Mouse (Mus musculus) 3T3-L1 (cell line): ENCODE data around the gene Auts2.

Experiments
- DNase-seq: peaks from one replicate; pipeline ENCODE4 v3.0.0-alpha.2; 2015; ENCODE audit warnings: low read depth, low spot score

Gene Auts2

DNA sequence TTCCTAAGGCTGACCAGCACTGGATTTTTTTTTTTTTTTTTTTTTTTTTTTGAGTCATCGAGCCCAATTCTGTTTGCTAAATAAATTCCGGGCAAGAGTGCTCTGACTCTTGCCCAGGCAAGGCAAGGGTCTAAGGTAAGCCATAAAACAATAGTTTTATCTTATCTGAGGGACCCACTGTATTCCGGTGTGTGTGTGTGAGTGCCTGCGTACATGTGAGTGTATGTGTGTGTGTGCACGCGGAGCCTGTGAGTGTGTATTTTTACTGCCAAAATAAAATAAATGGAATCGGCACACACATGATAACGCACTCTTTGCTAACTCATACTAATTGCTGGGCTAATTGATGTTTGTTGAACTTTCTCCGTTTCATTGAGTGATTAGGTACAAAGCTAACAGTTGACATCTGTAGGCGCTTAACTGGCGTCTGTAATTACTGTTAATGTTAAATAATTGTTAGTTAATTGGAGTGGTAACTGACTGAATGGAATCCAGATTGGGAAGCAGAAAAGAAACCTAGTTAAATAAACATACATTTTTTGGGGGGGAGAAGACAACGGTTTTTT, 1018.2 kb downstream of the Auts2 start:
- DNase-seq, result no peak

GRCm38 (mm10) chr5:131519560-131519959, 1023.6 kb downstream of the Auts2 start:
- no peak for DNase-seq

- DNase-seq, result no peak
Observed at GRCm38 (mm10) chr5:131517677-131518076, 1025.5 kb downstream of the Auts2 start.

GRCm38 (mm10) chr5:131515707-131516407, 1027.3 kb downstream of the Auts2 start:
- DNase-seq, result no peak

DNA sequence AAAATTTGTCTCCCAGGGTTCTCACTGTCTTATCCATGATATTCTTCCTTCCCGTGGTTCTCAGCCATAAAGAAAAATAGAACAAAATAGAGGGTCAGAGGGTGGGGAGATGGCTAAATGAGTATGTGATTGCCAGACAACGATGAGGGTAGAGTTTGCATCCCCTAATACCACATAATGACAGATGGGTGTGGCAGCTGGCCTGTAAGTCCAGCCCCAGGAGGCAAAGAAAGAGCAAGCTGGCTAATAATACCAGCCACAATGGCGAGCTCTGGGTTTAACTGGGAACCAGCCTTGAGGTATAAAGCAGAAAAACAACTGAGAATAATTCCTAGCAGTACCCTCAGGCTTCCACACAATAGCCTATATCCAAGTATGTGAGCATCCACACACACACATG, 1029.4 kb downstream of the Auts2 start:
- no peak for DNase-seq

GRCm38 (mm10) chr5:131512617-131513016, 1030.5 kb downstream of the Auts2 start:
- DNase-seq, result no peak

DNA sequence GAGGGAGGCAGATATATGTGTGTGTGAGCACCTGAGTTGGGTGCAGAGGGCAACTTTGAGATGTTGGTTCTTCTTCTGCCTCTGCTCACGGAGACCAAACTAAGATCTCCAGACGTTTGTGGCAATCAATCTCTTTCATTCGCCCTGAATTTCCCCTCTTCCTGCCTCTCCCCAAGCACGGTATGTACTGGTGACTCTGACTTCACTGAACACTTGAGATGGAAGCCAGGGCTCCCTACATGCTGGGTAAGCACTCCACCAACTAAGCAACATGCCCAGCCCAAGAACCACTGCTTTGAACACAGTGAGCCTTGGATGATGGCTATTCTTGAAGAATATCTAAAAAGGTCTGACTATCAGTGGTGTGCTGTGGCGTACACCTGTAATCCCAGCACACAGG, 1032.5 kb downstream of the Auts2 start:
- no peak for DNase-seq

DNA sequence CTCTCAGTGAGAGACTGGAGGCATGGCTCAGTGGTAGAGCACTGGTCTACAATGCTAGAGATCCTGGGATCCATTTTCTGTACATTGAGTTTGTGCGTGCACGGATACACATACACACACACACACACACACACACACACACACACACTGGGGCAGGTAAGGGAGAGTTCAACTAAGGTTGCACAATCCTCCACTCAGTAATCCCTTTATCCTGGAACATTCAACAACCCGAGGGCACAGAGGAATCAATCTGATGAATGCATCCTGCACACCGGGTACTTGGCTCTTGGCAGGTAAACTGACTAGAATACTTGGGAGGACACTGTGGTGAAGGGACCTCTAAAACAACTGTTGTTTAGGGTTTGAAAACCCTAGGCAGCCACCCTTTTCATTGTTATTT, 1033.8 kb downstream of the Auts2 start:
- DNase-seq, result no peak

DNA sequence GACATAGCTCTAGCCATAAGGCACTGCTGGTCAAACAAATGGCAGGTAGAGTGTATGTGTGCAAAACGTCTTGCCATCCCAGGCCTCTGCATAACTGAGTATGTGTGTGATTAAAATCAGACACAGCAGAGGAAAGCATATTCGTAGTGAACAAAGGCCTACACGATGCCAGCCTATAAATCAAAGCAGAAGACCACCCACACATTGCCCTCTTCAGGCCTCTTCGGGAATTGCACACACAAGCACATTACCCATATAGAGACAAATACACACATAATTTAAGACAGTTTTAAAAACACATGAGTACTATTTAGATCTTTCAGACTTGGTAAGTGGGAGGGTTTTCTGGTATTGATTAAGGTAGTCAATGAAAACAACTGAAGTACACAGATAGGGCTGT, 1044.3 kb downstream of the Auts2 start:
- DNase-seq, result no peak

- DNase-seq, result no peak
Observed at GRCm38 (mm10) chr5:131496517-131497216, 1046.5 kb downstream of the Auts2 start.

GRCm38 (mm10) chr5:131494564-131494963, 1048.6 kb downstream of the Auts2 start:
- no peak for DNase-seq

DNA sequence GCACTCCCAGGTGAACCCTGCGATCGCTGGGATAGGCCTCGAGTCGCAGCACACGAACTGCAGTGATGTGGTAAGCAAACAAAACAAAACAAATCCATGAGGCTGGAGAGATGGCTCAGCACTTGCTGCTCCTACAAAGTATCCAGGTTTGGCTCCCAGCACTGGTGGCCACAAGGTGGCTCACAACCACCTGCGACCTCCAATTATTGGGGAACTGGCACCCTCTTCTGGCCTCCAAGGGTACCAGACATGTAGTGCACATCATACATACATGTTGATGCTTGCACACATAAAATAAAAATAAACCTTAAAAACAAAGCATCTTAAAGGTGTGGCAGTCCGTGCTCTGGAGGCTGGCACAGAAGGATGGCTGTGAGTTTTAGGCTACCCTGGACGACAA, 1050.6 kb downstream of the Auts2 start:
- no peak for DNase-seq

DNA sequence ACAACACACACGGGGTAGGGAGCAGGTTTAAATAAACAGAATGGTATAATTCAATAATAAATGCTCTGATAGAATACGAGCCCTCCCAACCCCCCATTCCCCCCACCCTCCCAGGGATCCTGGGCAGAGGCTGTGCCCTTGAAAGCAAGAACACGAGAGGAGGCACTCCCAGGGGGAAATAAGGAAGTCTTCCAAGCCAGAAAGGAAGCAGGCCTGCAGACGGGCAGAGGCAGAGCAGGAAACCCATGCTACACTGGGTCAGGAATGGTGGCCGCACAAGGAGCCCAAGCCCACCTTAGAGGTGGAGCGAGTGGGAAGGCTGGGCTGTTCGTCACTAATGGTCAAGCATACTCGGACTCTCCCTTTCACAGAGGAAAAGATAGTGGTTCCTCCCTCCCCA, 1051.3 kb downstream of the Auts2 start:
- DNase-seq, result no peak

GRCm38 (mm10) chr5:131490811-131491210, 1052.3 kb downstream of the Auts2 start:
- no peak for DNase-seq

GRCm38 (mm10) chr5:131489846-131490245, 1053.3 kb downstream of the Auts2 start:
- no peak for DNase-seq

DNA sequence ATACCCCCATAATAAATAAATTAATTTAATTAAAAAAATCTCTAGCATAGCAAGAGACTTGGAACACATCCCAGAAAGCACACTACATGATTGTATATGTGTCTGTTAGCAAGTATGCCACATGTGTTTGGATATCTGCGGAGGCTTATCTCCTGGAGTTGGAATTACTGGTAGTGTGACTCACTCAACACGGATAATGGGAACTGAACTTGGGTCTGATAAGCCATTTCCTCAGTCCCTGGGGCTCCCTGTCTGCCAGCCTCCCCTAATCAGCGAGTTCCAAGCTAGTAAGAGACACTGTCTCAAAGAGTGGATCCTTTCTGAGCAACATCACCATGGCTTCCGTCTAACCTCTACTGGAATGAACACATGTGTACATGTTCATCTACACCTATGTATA, 1056.6 kb downstream of the Auts2 start:
- no peak for DNase-seq

- no peak for DNase-seq
Observed at GRCm38 (mm10) chr5:131475278-131475677, 1067.9 kb downstream of the Auts2 start.

GRCm38 (mm10) chr5:131468609-131469008, 1074.5 kb downstream of the Auts2 start:
- no peak for DNase-seq

GRCm38 (mm10) chr5:131466131-131466530, 1077.0 kb downstream of the Auts2 start:
- no peak for DNase-seq

- DNase-seq, result no peak
Observed at GRCm38 (mm10) chr5:131463402-131463801, 1079.7 kb downstream of the Auts2 start.

DNA sequence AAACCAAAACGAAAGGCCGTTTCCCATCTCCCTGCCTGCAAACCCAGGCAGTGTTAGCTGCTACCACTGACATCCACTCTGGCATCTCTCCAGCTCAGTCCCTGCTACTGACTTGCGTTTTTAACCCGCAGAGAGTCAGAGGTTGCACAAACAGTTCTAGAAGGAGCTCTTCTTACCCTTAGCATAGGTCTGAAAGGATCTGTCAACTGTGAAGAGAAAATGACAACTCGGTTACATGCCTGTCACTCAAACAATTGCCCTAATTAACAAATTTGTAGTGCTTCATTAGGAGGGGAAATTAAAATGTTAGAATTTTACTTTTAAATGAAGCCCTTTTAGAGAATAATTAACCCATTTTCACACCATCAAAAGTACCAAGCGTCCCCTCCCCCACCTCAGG, 1083.2 kb downstream of the Auts2 start:
- no peak for DNase-seq

DNA sequence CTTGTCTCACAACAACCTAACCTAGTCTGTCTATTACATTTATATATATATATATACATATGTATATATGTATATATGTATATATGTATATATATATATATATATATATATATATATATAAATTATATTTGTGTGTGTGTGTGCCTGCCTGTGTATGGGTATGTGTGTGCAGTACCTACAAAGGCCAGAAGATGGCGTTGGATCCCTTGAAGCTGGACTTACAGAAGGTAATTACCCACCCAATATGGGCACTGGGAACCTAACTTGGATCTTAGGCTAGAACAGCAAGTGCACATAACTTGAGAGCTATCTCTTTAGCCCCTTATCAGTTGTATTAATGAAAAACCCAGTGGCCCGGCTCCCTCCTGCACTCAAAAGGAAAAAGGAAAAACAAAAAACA, 1083.6 kb downstream of the Auts2 start:
- DNase-seq, result no peak

DNA sequence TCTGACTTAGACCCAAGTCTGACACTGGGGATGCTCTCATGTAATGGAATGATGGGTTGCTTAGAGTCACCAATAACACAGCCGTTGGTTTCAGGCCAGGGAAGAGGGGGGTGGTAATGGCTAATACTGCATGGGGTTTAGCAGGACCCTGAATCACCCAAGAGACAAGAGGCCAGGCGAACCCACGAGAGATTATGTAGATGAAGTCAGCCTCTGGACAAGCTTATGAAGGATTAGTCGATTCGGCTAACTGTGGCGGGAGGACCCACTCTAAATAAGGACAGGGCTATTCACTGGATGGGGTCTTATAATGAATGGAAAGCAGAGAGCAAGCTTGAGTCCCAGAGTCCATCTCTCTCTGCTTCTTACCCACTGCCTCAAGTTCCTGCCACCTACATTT, 1084.4 kb downstream of the Auts2 start:
- no peak for DNase-seq
